Mouse (Mus musculus): ENCODE measurements at regions not wholly inside any gene's neighbourhood (a gene's known extent, or its start where the extent isn't known, plus 50 kb on each side); places are given as distances from the start of the nearest gene placed in this dataset.

- no peak for DNase-seq (ENCODE audit: low spot score)
Measured at GRCm38 (mm10) chr10:122515698-122516097, 67.4 kb downstream of the Avpr1a start.

- DNase-seq (ENCODE audit: low spot score), result no peak
Measured at GRCm38 (mm10) chr10:122519274-122519790, 71.0 kb downstream of the Avpr1a start.

- DNase-seq (ENCODE audit: low spot score), result no peak
Measured at GRCm38 (mm10) chr10:122519981-122520380, 71.7 kb downstream of the Avpr1a start.

- DNase-seq (ENCODE audit: low spot score), result no peak
Measured at GRCm38 (mm10) chr10:122522631-122523030, 74.3 kb downstream of the Avpr1a start.

- no peak for DNase-seq (ENCODE audit: low spot score)
Measured at GRCm38 (mm10) chr10:122525360-122525759, 77.1 kb downstream of the Avpr1a start.

- DNase-seq (ENCODE audit: low spot score), result no peak
Measured at GRCm38 (mm10) chr10:122525807-122526206, 77.5 kb downstream of the Avpr1a start.

GRCm38 (mm10) chr10:122528222-122528621 lies 79.9 kb downstream of the Avpr1a start:
- DNase-seq (ENCODE audit: low spot score), result no peak

GRCm38 (mm10) chr10:122528973-122529703 lies 80.8 kb downstream of the Avpr1a start:
- no peak for DNase-seq (ENCODE audit: low spot score)

- no peak for DNase-seq (ENCODE audit: low spot score)
Measured at GRCm38 (mm10) chr10:122534714-122535113, 86.4 kb downstream of the Avpr1a start.

GRCm38 (mm10) chr10:122535137-122535536 lies 86.8 kb downstream of the Avpr1a start:
- no peak for DNase-seq (ENCODE audit: low spot score)

- DNase-seq (ENCODE audit: low spot score), result no peak
Measured at GRCm38 (mm10) chr10:122539655-122540054, 91.4 kb downstream of the Avpr1a start.

GRCm38 (mm10) chr10:122542573-122542972 lies 94.3 kb downstream of the Avpr1a start:
- DNase-seq (ENCODE audit: low spot score), result no peak

- DNase-seq (ENCODE audit: low spot score), result peak; percentile 67
Measured at GRCm38 (mm10) chr10:122544096-122544720, 95.9 kb downstream of the Avpr1a start.

- no peak for DNase-seq (ENCODE audit: low spot score)
Measured at GRCm38 (mm10) chr10:122545029-122545428, 96.7 kb downstream of the Avpr1a start.

GRCm38 (mm10) chr10:122551586-122551985 lies 103.3 kb downstream of the Avpr1a start:
- no peak for DNase-seq (ENCODE audit: low spot score)

GRCm38 (mm10) chr10:122553124-122553822 lies 105.0 kb downstream of the Avpr1a start:
- peak; percentile 28 for DNase-seq (ENCODE audit: low spot score)

GRCm38 (mm10) chr10:122553851-122554250 lies 105.6 kb downstream of the Avpr1a start:
- DNase-seq (ENCODE audit: low spot score), result no peak

GRCm38 (mm10) chr10:122558660-122559059 lies 110.4 kb downstream of the Avpr1a start:
- DNase-seq (ENCODE audit: low spot score), result no peak

GRCm38 (mm10) chr10:122560001-122560695 lies 111.8 kb downstream of the Avpr1a start:
- DNase-seq (ENCODE audit: low spot score), result no peak

- no peak for DNase-seq (ENCODE audit: low spot score)
Measured at GRCm38 (mm10) chr10:122561924-122562323, 113.6 kb downstream of the Avpr1a start.

GRCm38 (mm10) chr10:122562542-122562941 lies 114.2 kb downstream of the Avpr1a start:
- DNase-seq (ENCODE audit: low spot score), result no peak

GRCm38 (mm10) chr10:122563973-122564372 lies 114.6 kb upstream of the Ppm1h start:
- DNase-seq (ENCODE audit: low spot score), result no peak

Measured in urinary bladder, postnatal 25 days (tissue).